Mouse (Mus musculus) myocyte (in vitro differentiated cells): Measurements from ENCODE around the gene Gabbr1.

Experiments
- CEBPB ChIP-seq: IDR thresholded peaks from 2 replicates; pipeline ENCODE4 v1.6.1; 2011; ENCODE audit warnings: mild to moderate bottlenecking, moderate library complexity; ENCODE audit not compliant: poor library complexity, insufficient read depth, severe bottlenecking
- E2F4 ChIP-seq: IDR thresholded peaks from one replicate; pipeline ENCODE4 v1.6.1; 2011; ENCODE audit warnings: mild to moderate bottlenecking, control low read depth, moderate library complexity; ENCODE audit not compliant: insufficient read depth
- MAX ChIP-seq: IDR thresholded peaks from one replicate; pipeline ENCODE4 v1.6.1; 2011; ENCODE audit warnings: low read depth, mild to moderate bottlenecking, control low read depth
- POLR2A ChIP-seq: IDR thresholded peaks from one replicate; pipeline ENCODE4 v1.6.1; 2011; ENCODE audit warnings: low read depth, mild to moderate bottlenecking, control low read depth, moderate library complexity; ENCODE audit not compliant: insufficient read length
- POLR2AphosphoS2 ChIP-seq: IDR thresholded peaks from one replicate; pipeline ENCODE4 v1.6.1; 2011; ENCODE audit warnings: low read depth, control low read depth; ENCODE audit not compliant: insufficient read length
- TCF12 ChIP-seq: IDR thresholded peaks from one replicate; pipeline ENCODE4 v1.6.1; 2011; ENCODE audit warnings: mild to moderate bottlenecking, control low read depth; ENCODE audit not compliant: poor library complexity, insufficient read depth, severe bottlenecking
- USF1 ChIP-seq: IDR thresholded peaks from one replicate; pipeline ENCODE4 v1.6.1; 2011; ENCODE audit warnings: low read depth, mild to moderate bottlenecking, control low read depth, moderate library complexity

- no peak for TF ChIP-seq CEBPB
- TF ChIP-seq MAX: no peak
- no peak for TF ChIP-seq POLR2A
- no peak for TF ChIP-seq TCF12
- TF ChIP-seq POLR2AphosphoS2: no peak
- TF ChIP-seq E2F4: no peak
- no peak for TF ChIP-seq USF1
Measured at GRCm38 (mm10) chr17:37062101-37062641, 16.4 kb downstream of the Gabbr1 start.
